Mouse (Mus musculus): ENCODE data around the gene Spon1.

Spon1 gene

GRCm38 (mm10) chr7:113839431-113839830 lies 73.6 kb downstream of the Spon1 start:
- in situ Hi-C loops (cut with MboI): no loop called here

GRCm38 (mm10) chr7:113841521-113841920 lies 75.7 kb downstream of the Spon1 start:
- in situ Hi-C loops (cut with MboI): no loop called here

- in situ Hi-C loops (cut with MboI): no loop called here
Measured at GRCm38 (mm10) chr7:113843150-113843549, 77.4 kb downstream of the Spon1 start.

- in situ Hi-C loops (cut with MboI): no loop called here
Measured at GRCm38 (mm10) chr7:113845191-113845590, 79.4 kb downstream of the Spon1 start.

GRCm38 (mm10) chr7:113846553-113846952 lies 80.8 kb downstream of the Spon1 start:
- in situ Hi-C loops (cut with MboI): no loop called here

GRCm38 (mm10) chr7:113847041-113847819 lies 81.4 kb downstream of the Spon1 start:
- in situ Hi-C loops (cut with MboI): no loop called here

GRCm38 (mm10) chr7:113850389-113850788 lies 84.6 kb downstream of the Spon1 start:
- in situ Hi-C loops (cut with MboI): no loop called here

GRCm38 (mm10) chr7:113855396-113855795 lies 89.6 kb downstream of the Spon1 start:
- in situ Hi-C loops (cut with MboI): no loop called here

- in situ Hi-C loops (cut with MboI): no loop called here
Measured at GRCm38 (mm10) chr7:113856067-113856466, 90.3 kb downstream of the Spon1 start.

- in situ Hi-C loops (cut with MboI): no loop called here
Measured at GRCm38 (mm10) chr7:113859480-113859881, 93.7 kb downstream of the Spon1 start.

GRCm38 (mm10) chr7:113861964-113862363 lies 96.2 kb downstream of the Spon1 start:
- in situ Hi-C loops (cut with MboI): no loop called here

GRCm38 (mm10) chr7:113872846-113873245 lies 107.0 kb downstream of the Spon1 start:
- in situ Hi-C loops (cut with MboI): no loop called here

GRCm38 (mm10) chr7:113877451-113877850 lies 111.7 kb downstream of the Spon1 start:
- in situ Hi-C loops (cut with MboI): no loop called here

- in situ Hi-C loops (cut with MboI): no loop called here
Measured at GRCm38 (mm10) chr7:113877926-113878325, 112.1 kb downstream of the Spon1 start.

- in situ Hi-C loops (cut with MboI): no loop called here
Measured at GRCm38 (mm10) chr7:113879085-113879501, 113.3 kb downstream of the Spon1 start.

- in situ Hi-C loops (cut with MboI): no loop called here
Measured at GRCm38 (mm10) chr7:113880021-113880420, 114.2 kb downstream of the Spon1 start.

- in situ Hi-C loops (cut with MboI): no loop called here
Measured at GRCm38 (mm10) chr7:113890782-113891181, 125.0 kb downstream of the Spon1 start.

- in situ Hi-C loops (cut with MboI): no loop called here
Measured at GRCm38 (mm10) chr7:113891491-113891890, 125.7 kb downstream of the Spon1 start.

- in situ Hi-C loops (cut with MboI): no loop called here
Measured at GRCm38 (mm10) chr7:113893944-113894662, 128.3 kb downstream of the Spon1 start.

GRCm38 (mm10) chr7:113895266-113895665 lies 129.5 kb downstream of the Spon1 start:
- in situ Hi-C loops (cut with MboI): no loop called here

GRCm38 (mm10) chr7:113898388-113898787 lies 132.6 kb downstream of the Spon1 start:
- in situ Hi-C loops (cut with MboI): no loop called here

GRCm38 (mm10) chr7:113901511-113901910 lies 135.7 kb downstream of the Spon1 start:
- in situ Hi-C loops (cut with MboI): no loop called here

- in situ Hi-C loops (cut with MboI): no loop called here
Measured at GRCm38 (mm10) chr7:113901941-113902515, 136.2 kb downstream of the Spon1 start.

All from mature B cell (primary cell).